Mouse (Mus musculus) cerebellum, adult 9-11 months (tissue): ENCODE measurements around the gene Oip5.
"Not testable (repeated sequence)": the region's sequence is repeated elsewhere in the genome, so short reads cannot be mapped to it uniquely, and the experiment has no call there.

Source experiments
- DNase-seq: peaks from one replicate; pipeline ENCODE4 v3.0.0; 2022

Oip5 gene

DNA sequence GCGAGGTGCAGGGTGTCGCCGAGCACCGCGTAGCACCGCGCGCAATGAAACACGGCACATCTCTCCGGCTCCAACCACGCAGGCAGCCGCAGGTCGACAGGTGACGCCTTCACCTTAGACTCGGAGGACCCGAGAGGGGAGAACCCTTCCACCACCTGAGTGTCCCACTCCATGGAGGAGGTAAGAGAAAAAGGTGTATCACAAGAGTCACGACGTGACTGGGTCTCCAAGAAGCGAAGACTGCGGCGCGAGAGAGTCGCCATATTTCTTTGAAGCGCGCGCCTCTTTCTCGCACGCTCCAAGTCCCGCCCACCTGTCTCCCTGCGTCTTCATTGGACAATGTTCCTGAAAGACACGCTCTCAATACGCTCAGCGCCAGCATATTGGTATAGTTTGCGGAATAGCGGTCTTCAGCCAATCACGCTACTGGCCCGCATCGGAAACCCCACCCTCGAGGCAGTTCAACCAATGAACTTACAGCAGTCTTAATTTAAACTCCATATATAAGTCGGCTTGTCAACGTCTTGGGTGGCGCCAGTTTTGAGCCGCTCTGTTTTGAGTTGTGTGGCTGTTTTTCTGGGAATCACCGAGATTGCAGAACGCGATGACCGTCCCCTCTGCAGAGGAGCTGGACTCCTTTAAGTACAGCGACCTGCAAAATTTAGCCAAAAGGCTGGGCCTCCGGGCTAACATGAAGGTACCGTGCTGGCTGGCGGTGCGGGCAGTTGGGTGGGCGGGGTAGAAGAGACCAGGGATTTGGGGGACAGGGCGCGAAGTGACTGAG, at the start of gene Oip5, which contains the start of gene Nusap1:
Gene Oip5, minus strand, starts transcription at position 271 of the 784 bp plus-strand sequence.
Gene Nusap1, plus strand, starts transcription at position 100 of the 784 bp plus-strand sequence.
- peak; percentile 92 for DNase-seq

DNA sequence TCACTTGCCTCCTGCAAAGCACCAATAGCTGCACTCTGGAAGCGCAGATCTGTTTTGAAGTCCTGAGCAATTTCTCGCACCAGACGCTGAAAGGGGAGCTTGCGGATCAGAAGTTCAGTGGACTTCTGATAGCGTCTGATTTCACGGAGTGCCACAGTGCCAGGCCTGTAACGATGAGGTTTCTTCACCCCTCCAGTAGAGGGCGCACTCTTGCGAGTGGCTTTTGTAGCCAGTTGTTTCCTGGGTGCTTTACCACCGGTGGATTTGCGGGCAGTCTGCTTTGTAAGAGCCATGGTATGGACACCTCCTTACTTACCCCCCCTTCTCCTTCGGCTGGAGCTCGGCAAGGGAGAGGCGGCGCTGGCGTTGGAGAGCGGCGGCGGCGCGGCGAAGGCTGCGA, 47.5 kb upstream of the Oip5 start:
- not testable (repeated sequence) for DNase-seq

DNA sequence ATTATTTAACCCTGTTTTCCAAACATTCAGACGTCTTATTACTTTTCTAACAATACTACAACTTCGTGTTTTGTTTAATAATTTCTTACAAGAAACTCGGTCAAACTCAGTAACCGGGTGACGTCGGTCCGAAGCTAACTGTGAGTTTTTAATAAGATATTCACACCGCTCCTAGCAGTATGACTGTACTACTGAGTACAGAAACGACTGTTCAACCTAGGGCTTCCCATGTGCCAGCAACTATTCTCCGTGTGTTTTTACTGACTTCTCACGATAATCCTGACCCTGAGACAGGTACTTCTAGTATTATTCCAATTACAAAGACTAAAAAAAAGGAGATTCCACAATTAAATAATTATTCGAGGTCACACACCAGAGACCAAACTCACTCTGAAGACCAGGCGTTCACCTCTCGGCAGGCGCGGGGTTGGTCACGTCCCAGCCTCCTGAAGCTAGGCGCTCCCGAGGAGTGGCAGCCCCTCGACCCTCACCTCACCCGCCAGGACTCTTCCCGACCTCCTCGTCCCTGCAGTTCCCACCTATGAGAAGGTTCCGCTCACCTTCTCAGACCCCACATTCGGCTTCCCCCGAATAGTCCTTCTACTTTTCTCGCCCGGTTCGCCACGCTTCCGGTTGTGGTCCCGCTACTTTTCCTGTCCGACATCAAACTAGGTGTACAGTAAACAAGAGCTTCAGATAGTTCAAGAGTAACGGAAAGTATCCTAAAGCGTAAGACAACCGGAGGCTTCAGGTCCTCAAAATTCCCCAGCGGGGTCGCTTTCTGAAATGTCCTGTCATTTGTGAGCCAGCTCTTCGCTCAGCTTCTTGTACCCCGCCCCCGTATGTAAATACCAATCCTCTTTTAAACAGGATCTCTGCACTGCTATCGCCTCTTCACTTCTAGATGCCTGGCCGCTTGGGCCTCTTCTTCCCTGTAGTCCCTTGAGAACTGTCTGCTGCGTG, 44.2 kb upstream of the Oip5 start, which contains the start of gene Ndufaf1:
Gene Ndufaf1, minus strand, starts transcription at position 608 of the 963 bp plus-strand sequence.
- DNase-seq, result peak; percentile 82

DNA sequence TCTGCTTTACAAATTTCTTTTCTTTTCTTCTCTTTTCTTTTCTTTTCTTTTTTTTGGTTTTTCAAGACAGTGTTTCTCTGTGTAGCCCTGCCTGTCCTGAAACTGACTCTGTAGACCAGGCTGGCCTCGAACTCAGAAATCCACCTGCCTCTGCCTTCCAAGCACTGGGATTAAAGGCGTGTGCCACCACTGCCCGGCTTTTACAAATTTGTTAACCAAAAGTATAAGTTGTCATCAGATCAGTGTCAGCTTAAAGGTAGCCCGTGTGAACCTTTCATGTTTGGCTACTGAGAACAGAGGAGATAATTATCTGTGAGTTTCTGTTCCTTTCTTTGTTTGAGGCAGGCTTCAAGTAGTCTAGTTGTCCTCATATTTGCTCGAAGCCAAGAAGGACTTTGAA, 26.0 kb upstream of the Oip5 start:
- DNase-seq, result no peak

DNA sequence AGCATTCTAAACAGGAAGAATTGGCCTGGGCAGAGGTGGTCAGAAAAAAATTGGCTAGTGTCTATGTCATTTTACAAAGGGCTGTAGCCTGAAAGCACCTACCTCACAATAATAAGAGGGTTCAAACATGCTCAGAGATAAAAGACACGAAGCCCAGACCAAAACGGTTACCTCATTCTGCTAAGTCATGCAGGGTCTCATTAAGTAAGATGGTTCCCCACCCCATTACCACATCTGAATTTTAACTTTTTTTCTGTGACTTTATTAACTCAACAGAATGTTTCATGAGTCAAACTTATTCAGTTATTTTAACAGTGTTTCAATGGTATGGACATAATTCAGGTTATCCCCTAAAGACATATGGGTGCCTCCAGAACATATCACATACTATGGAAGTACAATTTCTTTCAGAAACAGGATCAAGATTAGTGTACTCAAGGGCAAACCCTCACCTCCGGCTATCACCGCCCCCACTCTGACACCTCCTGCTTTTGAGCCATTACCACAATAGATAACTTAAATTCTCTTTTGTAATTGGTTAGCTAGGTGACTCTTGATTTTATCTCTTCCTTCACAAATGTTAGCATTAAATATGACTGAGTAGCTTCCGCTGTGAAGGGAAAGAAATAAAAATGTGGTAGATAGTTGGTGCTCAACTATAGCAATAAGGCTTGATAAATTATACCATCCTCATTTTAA, 23.1 kb upstream of the Oip5 start:
- DNase-seq, result no peak

DNA sequence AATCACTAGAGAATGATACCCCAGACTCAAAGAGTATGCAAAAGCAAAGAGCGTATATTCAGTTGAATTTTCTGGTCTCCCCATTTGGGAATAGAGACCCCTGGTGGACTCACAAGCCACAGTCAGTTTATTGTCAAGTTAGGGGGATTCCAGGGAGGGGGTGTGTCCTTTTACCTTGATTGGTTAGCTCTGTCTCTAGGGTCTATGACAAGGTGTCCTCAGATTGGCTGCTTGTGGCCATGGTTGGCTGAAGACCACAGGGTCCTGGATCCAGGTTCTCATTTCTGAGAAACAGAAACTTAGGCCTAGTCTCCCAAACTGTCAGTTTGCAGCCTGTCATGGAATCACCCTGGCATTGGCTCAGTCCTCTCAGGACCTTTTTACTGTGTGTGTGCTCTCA, 18.5 kb upstream of the Oip5 start:
- DNase-seq, result no peak

DNA sequence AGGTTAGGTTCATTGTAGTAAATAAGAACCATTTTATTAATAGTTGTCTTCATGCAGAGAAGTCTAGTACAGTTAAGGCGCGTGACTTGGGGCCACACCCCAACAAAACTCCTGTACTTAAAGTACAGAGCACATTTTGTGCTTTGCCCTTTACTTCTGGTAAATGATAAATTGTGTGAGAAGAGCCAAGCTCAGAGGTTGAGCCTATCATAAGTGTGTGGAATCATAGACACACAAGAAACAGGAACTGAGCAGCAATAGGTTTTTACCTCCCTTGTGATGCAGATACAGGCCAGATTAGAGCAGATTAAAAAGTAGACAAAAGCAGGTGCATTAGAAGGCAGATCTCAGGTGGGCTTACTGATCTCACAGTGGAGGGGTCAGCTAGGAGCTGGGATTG, 3.0 kb upstream of the Oip5 start:
- DNase-seq, result no peak

DNA sequence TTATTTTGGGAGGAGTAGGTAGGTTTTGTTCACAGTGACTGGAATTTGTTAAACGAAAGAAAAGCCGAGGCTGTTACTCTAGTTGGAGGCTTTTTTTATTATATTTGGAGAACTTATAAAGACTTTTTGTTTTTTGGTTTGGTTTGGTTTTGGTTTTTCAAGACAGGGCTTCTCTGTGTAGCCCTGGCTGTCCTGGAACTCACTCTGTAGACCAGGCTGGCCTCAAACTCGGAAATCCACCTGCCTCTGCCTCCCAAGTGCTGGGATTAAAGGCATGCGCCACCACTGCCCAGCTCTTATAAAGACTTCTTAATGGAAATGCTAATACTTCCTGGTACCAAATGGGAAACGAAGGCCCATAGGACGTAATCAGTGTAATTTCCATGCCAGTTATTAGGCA, 733 bp upstream of the Oip5 start:
- DNase-seq, result not testable (repeated sequence)

DNA sequence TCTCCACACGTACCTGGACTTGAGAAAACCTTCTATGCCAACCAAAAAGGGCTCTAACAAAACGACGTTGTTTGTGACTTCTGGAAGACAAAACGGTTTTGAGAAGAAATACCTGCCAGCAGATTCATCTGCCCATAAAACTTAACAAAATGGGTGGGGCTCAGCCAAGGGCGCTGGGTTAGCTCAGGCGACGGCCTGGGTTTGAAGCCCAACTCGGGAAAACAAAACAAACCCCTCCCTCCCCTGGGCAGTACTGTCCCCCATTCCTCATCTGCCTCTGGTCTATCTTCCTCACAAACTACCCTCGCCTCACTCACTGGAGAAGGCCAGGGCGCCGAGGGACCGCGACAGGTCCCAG, 449 bp downstream of the Oip5 start:
- DNase-seq, result no peak

DNA sequence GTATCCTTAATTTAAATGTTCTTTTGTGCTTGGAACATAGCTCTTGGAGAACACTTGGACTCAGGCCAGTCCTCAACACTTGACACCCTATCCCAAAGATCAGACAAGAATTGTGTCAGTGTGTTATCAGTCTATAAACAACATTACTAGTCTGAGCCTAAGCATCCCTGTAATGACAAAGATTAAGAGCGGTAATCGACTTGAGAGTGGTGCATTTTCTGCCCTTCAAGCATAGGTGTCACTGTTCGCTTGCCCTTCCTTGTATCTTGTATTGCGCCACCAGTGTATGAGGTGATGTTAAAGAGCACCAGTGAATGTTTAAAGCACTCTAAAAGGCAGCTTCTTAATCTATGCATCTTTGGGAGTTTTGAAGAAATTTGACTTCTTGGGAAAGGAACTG, 11.2 kb downstream of the Oip5 start:
- no peak for DNase-seq

DNA sequence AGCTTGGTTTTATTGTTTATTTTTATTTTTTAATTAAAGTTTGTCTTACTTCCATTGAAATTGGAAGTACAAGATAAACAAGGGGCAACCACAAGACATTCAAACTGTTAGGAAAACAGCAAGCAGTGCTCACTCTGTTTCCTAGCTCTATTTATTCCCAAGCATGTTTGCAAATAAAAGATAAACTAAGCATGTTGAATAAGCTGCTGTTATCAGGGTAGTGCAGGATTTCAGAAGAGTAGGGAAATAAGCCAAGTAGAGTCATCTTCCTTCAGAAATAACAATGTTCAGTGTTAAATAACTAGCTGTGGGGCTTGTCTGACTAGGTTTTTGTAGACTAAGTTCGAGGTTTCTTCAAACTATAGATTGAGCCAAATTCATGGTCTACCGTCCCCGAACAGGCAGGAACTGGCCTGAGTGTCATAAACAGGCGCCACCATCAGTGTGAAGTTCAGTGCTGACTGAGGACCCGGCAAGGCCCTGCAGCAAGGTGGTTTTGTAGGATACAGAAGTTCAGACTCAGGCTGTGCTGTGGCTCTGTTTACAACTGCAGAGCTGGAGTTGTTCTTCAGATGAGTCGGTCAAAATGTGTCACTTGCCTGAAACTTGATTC, 12.8 kb downstream of the Oip5 start:
- DNase-seq, result no peak

DNA sequence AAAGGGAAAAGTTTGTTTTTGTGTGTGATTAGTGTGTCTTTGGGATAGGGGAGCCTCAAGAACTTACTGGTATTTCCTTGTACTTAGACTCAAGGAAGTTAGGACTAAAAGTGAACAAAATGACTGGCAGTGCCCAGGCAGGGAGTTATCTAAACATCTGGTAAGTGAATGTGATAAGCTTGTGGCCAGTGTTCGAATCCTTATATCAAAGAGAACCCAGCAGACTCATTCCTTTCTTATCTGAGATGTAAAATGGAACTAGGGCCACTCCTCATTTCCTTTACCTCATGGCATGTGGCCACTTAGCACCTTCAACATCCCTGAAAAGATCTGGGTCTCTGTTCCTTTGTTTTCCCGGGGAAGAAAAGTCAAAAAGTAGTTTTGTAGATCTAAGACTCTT, 14.4 kb downstream of the Oip5 start:
- DNase-seq, result no peak

DNA sequence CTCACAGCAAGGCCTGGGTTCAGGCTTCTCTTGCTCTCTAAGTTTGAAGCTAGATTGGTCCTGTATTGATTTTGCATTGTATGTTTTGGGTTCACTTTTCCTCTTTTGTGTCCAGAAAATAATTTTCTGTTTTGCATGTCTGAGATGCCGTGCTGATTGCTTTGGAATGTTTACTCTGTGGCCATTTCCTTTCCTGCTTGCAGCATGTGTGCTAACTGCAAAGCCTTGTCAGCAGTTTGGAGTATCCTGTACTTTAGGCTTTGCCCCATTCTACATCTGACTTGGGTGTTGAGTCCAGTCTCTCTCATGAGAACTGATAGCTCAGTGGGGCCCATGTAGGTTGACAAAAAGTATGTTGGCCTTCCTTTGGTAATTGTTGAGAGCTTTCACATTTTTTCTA, 15.8 kb downstream of the Oip5 start:
- DNase-seq, result no peak

DNA sequence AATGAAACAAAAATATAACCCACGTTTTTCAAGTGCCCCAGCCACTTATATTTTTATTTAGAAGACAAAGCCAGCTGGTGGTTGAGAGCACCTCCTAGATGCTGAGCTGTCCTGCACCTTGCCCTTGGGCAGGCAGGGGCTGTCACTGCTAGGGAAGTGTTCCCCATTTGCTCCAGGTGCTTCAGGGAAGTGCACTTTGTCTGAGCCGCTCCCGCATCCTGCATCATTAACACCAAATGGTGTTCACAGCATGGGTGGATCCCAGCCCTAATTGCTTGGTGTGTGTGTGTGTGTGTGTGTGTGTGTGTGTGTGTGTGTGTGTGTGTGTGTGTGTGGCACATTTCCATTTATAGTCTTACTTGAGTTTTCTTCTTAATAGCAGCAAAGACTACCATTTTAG, 16.7 kb downstream of the Oip5 start:
- not testable (repeated sequence) for DNase-seq

DNA sequence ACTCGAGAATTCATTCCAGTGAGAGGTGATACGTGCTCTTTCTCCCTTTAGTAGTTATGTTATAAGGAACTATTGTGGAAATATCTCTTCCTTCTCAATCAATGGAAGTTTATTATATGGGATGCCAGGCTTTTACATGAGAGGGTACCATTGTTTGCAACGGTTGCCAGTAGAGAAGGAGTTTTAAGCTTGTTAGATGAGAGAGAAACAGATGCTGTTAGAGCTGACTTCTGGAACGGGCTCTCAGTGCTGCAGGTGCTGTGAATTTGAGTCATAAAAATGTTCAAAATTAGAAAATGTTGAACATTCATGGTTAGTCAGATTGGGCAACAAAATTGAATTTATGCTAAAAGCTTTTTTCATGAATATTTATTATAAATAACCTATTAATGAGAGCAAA, 17.2 kb downstream of the Oip5 start:
- DNase-seq, result no peak

DNA sequence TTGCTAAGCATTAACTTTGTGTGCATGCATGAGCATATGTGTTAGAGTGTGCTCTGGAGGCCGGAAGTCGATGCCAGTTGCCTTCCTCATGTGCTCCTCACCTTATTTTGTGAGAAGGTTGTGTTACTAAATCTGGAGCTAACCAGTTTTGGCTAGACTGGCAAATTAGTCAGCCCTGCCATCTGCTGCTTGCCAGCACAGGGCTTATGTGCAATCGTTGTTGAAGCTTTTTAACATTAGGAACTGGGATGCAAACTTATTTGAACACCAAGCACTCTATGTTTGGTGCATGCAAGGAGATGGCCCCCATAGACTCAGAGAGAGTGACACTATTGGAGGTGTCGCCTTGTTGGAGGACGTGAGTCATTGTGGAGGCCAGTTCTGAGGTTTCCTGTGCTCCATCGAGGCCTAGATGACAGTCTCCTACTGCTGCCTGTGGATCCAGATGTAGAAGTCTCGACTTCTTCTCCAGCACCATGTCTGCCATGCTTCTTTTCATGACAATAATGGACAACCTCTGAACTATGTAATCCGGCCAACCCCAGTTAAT, 21.4 kb downstream of the Oip5 start:
- peak; percentile 42 for DNase-seq

DNA sequence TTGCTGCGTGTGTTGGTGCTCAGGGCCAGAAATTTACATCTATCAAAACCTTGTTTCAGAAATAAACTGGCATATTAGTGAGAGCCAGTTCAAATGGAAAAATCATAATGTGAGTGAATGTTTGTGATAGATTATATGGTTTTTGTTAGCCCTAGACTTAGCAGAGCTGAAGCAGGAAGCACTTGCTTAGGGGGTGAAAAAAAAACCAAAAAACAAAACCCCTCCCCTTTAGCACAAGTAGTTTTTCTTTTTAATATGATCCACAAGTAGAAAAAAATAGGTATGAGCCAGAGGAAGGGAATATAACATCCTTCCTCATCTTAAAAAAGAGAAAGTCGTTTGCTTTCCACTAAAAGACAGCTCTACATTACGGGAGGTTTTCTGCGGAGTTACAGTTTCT, 23.0 kb downstream of the Oip5 start:
- no peak for DNase-seq

DNA sequence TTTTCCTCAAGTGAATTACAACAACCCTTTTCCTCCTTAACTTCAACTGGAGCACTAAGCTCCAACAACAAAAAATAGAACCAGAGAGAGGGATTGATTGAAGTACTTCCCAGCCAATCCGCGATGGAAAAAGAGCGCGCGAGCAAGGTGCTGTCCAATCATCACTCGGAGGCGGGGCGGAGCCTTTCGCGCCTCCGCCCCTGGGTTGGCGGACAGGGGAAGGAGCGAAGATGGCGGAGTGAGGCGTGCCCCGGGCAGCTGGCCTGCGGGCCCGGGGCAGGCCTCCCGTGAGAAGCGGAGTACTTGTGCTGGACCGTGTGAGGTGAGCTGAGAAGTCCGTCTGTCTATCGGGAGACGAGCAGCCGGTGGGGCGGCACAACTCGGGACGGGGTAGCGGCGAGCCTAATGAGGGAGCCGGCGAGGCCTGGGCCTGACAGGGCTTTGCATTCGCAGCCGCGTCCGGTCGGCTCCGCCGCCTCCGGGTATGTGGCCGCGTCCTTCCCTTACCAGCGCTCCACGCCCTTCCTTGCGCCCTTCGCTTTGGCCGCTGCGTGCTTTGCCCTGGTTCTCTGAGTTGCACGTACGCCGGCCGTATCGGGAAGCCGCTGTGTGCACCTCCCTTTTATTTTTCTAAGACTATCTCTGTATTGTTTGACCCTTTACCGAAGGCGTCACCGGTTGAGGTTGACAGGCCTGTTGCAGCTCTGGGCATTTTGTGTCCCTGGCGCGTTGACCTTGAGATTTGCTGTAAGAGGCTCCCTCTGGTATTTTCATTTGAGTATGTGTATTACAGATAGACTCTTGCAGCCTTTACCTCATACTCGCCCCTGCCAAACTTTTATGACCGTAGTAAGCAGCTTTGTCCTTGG, 23.9 kb downstream of the Oip5 start:
- peak; percentile 96 for DNase-seq

DNA sequence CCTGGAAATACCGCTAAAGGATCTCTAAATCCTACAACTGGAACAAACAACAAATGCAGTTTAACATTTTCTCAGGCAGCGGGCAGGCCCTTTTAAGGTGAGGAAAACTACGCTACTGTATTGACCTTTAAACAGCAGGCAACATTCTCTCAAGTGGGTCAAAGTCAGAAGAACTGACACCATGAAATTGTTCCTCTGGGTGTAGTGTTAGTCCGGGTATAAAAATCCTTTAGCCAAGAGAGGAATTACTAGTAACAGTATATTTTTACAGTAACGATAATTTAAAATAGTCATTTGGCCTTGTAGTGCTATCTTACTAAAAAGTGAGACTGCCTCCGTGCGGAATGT, 24.5 kb downstream of the Oip5 start:
- no peak for DNase-seq

DNA sequence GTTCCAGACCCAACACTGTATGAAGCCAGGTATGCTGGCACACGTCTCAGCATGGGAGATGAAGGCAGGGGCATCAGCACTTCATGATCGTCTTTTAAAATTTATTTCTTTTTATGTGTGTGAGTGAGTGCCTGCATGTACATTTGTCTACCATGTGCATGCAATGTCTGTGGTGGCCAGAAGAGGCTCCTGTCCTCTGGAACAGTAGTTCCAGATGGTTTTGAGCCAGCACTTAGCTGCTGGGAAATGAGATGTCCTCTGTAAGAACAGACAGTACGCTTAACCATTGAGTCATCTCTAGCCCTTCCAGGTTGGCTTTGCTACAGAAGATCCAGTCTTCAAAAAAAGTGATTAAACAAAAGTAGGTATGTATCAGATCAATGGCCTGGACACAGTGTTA, 27.0 kb downstream of the Oip5 start:
- DNase-seq, result no peak

DNA sequence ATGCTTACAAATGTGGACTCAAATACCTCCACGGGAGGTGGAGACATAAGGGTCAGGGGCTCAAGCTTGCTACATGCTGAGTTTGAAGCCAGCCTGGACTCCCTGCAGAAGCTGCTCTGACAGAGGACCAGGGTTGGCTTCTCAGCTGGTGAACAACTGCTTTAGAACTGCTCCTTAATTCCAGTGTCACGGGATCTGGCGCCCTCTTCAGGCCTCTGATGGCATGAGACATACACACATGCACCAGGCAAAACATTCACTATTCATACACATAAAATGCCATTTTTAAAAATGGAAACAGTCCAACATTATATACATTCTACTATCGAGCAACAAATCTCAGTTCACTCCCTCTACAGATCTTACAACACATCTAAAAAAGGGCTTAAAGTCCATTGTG, 30.9 kb downstream of the Oip5 start:
- DNase-seq, result no peak

DNA sequence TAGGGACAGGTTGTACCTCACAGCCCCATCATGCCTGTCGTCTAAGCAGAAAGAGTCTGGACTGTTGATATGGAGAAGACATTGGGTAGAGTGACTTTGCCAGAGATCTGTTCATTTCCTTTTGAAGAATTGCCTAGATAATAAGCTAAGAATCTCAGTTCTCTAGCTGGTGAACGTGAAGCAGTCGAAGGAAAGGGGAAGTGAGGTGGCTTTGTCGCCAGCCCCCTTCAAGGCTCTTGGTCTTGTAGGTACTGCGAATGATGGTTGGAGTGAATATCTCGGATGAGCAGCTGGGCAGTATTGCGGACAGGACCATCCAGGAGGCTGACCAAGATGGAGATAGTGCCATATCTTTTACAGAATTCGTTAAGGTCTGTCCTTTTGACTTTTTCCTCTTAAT, 34.0 kb downstream of the Oip5 start:
- DNase-seq, result no peak
